Mouse (Mus musculus) lung, embryonic 15.5 days (tissue): ENCODE results near the gene Ubxn11. TPM values are rescaled to one million over a fixed set of nuclear protein-coding genes. Genes with fewer than 3 reads are reported as not detected.

Source experiments
- ATAC-seq: fragments of 200-750 bp; cut with Nextera tagmentation; 2 replicates; pipeline ENCODE4 v1.8.0; 2017; ENCODE audit warnings: moderate number of reproducible peaks, borderline replicate concordance; ENCODE audit not compliant: low FRiP score, low TSS enrichment; ENCODE audit errors: extremely low read depth
- H3K27ac ChIP-seq: fragments of 300-500 bp; sonication (generic); 2 replicates; pipeline ENCODE4 v1.5.1; 2015; ENCODE audit warnings: moderate library complexity, mild to moderate bottlenecking, inconsistent platforms
- H3K27me3 ChIP-seq: fragments of 300-500 bp; sonication (generic); 2 replicates; pipeline ENCODE4 v1.6.1; 2015; ENCODE audit warnings: inconsistent platforms
- H3K36me3 ChIP-seq: fragments of 300-500 bp; sonication (generic); 2 replicates; pipeline ENCODE4 v1.6.1; 2015; ENCODE audit warnings: inconsistent platforms
- H3K4me1 ChIP-seq: fragments of 300-500 bp; sonication (generic); 2 replicates; pipeline ENCODE4 v1.6.1; 2015; ENCODE audit warnings: inconsistent platforms
- H3K4me2 ChIP-seq: fragments of 300-500 bp; sonication (generic); 2 replicates; pipeline ENCODE4 v1.6.1; 2015; ENCODE audit warnings: inconsistent platforms, mild to moderate bottlenecking, moderate library complexity
- H3K4me3 ChIP-seq: fragments of 300-500 bp; sonication (generic); 2 replicates; pipeline ENCODE4 v1.5.1; 2015; ENCODE audit warnings: mild to moderate bottlenecking, inconsistent platforms
- H3K9ac ChIP-seq: fragments of 300-500 bp; sonication (generic); 2 replicates; pipeline ENCODE4 v1.6.1; 2015; ENCODE audit warnings: inconsistent platforms
- H3K9me3 ChIP-seq: fragments of 300-500 bp; sonication (generic); 2 replicates; pipeline ENCODE4 v1.6.1; 2016; ENCODE audit warnings: inconsistent platforms
- WGBS: fragments of 180-500 bp; shearing (Covaris S2); methylation state at CpG from one replicate; pipeline ENCODE4 v1.1.7; 2015; 5-methylcytosine and 5-hydroxymethylcytosine counted together
- polyA plus RNA-seq: library from polyadenylated mRNA; unstranded; fragments of >200 nt; fragmentation: Nextera tagmentation; extraction: Ambion mirVana; gene quantifications from 2 replicates; pipeline ENCODE4 v1.2.1, GENCODE M21; 2015

Gene Ubxn11
- polyA plus RNA-seq, 1 experiment from 2014 or later: 9.1 TPM

- H3K27me3 ChIP-seq: no peaks in the 10 kb centered on the region
- no peaks in the 10 kb centered on the region for H3K4me1 ChIP-seq
- WGBS: 67% methylated on average over 6 of the region's 6 CpGs
- H3K4me3 ChIP-seq: no peak overlapping the region
- no peak overlapping the region for H3K4me2 ChIP-seq
- H3K9ac ChIP-seq: no peak overlapping the region
- no peaks in the 10 kb centered on the region for H3K9me3 ChIP-seq
- ATAC-seq: no peak
- no peaks in the 10 kb centered on the region for H3K36me3 ChIP-seq
- H3K27ac ChIP-seq: no peak overlapping the region
Measured at GRCm38 (mm10) chr4:134092382-134093288, 9.7 kb upstream of the Ubxn11 start.

DNA sequence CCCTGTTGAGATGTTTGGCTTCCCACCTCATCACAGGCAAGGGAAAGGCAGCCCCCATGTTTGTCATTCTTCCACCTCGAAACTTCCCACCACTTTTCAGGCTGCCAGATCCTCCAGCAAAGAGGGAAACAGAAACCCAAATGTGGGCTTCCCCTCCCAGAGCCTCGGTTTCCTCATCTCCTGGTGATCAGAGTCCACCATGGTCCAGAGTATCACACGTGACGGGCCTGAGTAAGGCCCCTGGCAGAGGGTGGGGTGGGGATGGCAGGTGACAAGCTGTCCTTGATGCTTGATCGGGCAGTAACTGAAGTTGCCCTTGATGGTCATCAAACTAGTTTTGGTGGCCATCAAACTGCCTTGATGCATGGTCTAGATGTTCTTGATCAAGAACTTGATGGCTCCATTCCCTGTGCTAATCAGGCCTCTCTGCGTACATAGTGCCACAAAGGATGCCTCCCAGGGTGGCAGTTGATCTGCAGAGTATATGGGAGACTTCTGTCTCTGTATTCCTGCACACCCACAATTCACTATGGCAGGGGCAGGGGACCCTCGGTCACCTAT is 8.3 kb upstream of the Ubxn11 start:
- Histone ChIP-seq H3K9me3 (no peaks in the 10 kb centered on the region), H3K4me1 (no peaks in the 10 kb centered on the region), H3K27ac (no peak overlapping the region), H3K4me3 (no peak overlapping the region), H3K9ac (no peak overlapping the region), H3K4me2 (no peak overlapping the region), H3K36me3 (no peaks in the 10 kb centered on the region), H3K27me3 (no peaks in the 10 kb centered on the region)
- 74% methylated on average over 7 of the region's 7 CpGs for WGBS
- no peak for ATAC-seq

- Histone ChIP-seq H3K4me2 (no peak within 1 kb of the TSS), H3K9ac (no peak within 1 kb of the TSS), H3K36me3 (no peaks in the 10 kb centered on the region), H3K27ac (no peak within 1 kb of the TSS), H3K4me3 (no peak within 1 kb of the TSS), H3K4me1 (no peaks in the 10 kb centered on the region), H3K9me3 (no peaks in the 10 kb centered on the region), H3K27me3 (no peaks in the 10 kb centered on the region)
- ATAC-seq: no peak
- WGBS: 70% methylated on average over 3 of the region's 3 CpGs
Measured at GRCm38 (mm10) chr4:134094923-134095547, 7.3 kb upstream of the Ubxn11 start, which contains the start of gene Cd52. Gene Cd52 (minus strand): TSS chr4:134095082.

DNA sequence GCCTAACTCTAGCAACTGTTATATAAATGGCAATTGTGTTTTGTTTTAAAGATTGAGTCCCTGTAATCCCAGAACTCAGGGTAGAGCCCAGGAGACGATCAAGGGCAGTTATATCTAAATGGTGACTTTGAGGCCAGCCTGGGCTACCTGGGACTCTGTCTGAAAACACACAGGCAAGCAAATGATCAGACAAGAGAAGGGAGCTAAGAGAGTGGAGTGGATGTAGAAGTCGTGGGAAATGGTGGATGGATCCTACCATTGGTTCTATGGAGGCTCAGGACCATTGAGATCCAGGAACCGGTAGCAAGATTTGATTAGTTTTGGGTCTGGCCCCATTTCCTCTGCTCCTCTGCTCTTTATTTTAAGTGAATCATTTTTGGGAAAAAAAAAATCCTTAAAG is 6.2 kb upstream of the Ubxn11 start:
- ATAC-seq: no peak
- Histone ChIP-seq H3K9me3 (no peaks in the 10 kb centered on the region), H3K27me3 (no peaks in the 10 kb centered on the region), H3K4me2 (no peak overlapping the region), H3K4me1 (no peaks in the 10 kb centered on the region), H3K36me3 (no peaks in the 10 kb centered on the region), H3K9ac (no peak overlapping the region), H3K4me3 (no peak overlapping the region), H3K27ac (no peak overlapping the region)
- 82% methylated on average over 3 of the region's 3 CpGs for WGBS

DNA sequence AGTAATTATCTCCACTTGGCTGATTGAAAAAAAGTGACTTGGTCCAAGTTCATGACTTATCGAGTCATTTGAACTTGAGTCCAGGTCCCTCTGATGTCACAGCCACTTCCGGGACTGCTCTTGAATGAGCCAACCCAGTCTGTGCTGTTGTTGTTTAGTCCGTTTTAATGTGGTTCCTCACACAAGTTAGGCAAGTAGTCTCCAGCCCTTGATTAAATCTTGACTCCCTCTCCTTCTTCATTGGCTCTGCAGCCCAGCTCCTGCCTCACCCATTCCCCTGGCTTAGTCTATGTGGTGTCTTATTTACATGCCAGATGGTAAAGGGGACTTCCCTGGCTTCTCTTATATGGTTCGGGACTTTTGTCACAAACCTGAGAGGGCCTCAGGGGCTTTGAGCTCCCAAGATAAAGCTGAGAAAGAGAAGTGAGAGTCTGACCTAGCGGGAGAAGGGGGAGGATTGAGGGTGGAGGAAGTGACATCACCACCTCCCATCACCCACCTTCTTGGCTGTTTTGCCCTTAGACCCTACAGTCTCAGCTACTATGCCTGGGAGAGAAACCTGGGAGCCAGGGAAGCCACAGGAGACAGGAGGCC is 5.3 kb upstream of the Ubxn11 start:
- Histone ChIP-seq H3K9me3 (no peaks in the 10 kb centered on the region), H3K36me3 (no peaks in the 10 kb centered on the region), H3K4me1 (no peaks in the 10 kb centered on the region), H3K9ac (no peak overlapping the region), H3K4me2 (no peak overlapping the region), H3K27me3 (no peaks in the 10 kb centered on the region), H3K4me3 (no peak overlapping the region), H3K27ac (no peak overlapping the region)
- WGBS: 63% methylated on average over 5 of the region's 5 CpGs
- no peak for ATAC-seq

DNA sequence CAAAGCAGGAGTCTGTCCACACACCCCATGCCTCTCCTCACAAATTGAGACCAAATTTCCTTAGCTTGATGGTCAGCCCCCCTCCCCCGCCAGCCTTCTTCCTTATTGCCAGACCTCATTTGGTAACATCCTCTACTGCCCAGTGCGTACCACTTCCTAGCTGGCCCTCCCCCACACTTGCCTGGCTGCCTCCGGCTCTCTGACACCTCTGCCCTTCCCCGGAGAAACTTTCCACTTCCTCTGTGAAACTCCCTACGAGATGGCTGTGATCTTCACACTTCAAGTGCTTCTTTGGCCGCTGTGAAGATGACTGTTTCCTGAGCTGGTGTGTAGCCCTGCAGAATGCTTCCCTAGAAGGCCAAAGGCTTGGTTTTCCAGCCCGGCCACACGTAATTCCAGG is 3.7 kb upstream of the Ubxn11 start:
- Histone ChIP-seq H3K27me3 (no peaks in the 10 kb centered on the region), H3K27ac (no peak overlapping the region), H3K4me2 (no peak overlapping the region), H3K4me3 (no peak overlapping the region), H3K4me1 (peaks cover 6% of the 10 kb centered on the region), H3K9ac (no peak overlapping the region), H3K36me3 (no peaks in the 10 kb centered on the region), H3K9me3 (no peaks in the 10 kb centered on the region)
- WGBS: 34% methylated on average over 8 of the region's 8 CpGs
- no peak for ATAC-seq

GRCm38 (mm10) chr4:134100245-134100644 is 2.1 kb upstream of the Ubxn11 start:
- WGBS: 81% methylated on average over 4 of the region's 4 CpGs
- H3K27me3 ChIP-seq: no peaks in the 10 kb centered on the region
- no peak overlapping the region for H3K4me2 ChIP-seq
- H3K36me3 ChIP-seq: no peaks in the 10 kb centered on the region
- no peak overlapping the region for H3K9ac ChIP-seq
- no peaks in the 10 kb centered on the region for H3K9me3 ChIP-seq
- ATAC-seq: no peak
- no peak overlapping the region for H3K4me3 ChIP-seq
- H3K27ac ChIP-seq: no peak overlapping the region
- H3K4me1 ChIP-seq: peaks cover 6% of the 10 kb centered on the region

DNA sequence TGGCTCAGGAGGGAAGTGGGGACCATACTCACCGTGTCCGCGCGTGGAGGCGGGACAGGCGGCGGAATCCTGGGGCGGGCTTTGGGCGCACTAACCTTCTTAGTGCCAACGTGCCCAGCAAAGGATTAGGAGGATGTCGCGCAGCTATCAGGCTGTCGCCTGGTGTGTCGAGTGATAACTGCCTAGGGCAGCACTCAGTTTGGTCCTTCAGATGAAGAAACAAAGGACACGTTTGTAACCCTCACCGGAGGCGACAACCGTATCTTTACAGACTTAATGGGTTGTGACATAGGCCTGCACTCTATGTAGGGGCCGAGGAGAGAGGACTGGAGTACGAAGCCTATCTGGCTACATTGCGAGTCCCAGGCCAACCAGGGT is 361 bp downstream of the Ubxn11 start:
- Histone ChIP-seq H3K4me2 (peak overlapping the region; percentile 64), H3K4me1 (peaks cover 6% of the 10 kb centered on the region), H3K36me3 (no peaks in the 10 kb centered on the region), H3K27me3 (no peaks in the 10 kb centered on the region), H3K9me3 (no peaks in the 10 kb centered on the region), H3K4me3 (peak overlapping the region; percentile 64), H3K9ac (peak overlapping the region; percentile 58), H3K27ac (no peak overlapping the region)
- ATAC-seq: peak; percentile 36; the same call in 1 of the 2 replicates
- 4% methylated on average over 21 of the region's 21 CpGs for WGBS

DNA sequence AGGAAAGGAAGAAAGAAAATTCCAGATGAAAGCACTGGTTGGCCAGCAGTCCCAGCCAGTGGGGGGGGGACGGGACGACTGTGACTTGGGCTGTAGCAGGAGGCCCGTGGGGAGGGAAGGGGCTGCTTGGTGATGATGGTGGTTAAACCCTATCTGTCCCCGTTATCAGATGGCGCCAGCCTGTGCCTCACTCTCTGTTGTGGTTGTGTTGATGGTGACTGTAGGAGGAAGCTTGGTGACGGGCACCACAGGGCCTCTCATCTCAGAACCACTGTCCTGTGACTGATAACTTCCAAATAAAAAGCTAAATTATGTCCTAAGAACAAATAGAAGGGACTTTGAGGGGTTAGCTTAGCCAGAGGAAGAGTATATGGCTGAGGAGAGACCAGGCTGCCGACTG is 3.7 kb downstream of the Ubxn11 start:
- no peak overlapping the region for H3K9ac ChIP-seq
- H3K4me3 ChIP-seq: no peak overlapping the region
- ATAC-seq: no peak
- H3K4me1 ChIP-seq: peaks cover 6% of the 10 kb centered on the region
- 61% methylated on average over 7 of the region's 7 CpGs for WGBS
- no peak overlapping the region for H3K27ac ChIP-seq
- H3K9me3 ChIP-seq: no peaks in the 10 kb centered on the region
- no peaks in the 10 kb centered on the region for H3K27me3 ChIP-seq
- no peaks in the 10 kb centered on the region for H3K36me3 ChIP-seq
- H3K4me2 ChIP-seq: no peak overlapping the region

DNA sequence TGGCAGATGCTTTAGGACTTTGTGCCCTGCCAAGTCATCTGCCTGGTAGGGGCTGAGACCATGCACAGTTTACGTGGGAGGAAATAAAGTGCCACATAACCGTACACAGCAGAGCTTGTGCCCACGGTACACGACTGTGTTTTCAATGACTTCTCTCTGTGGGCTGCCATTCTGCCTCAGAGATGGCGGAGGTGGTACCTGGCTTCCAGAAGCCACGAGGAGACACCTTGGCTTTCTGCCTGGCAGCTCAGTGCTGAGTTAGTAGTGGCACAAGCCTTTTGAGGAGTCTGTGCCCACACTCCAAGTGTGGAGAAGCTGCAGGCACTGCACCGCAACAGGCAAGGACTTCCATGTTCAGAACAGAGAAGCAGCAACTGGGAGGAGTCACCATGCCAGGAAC is 5.4 kb downstream of the Ubxn11 start:
- Histone ChIP-seq H3K4me2 (no peak overlapping the region), H3K9ac (no peak overlapping the region), H3K4me1 (peaks cover 5% of the 10 kb centered on the region), H3K27ac (no peak overlapping the region), H3K9me3 (no peaks in the 10 kb centered on the region), H3K4me3 (no peak overlapping the region), H3K27me3 (no peaks in the 10 kb centered on the region), H3K36me3 (no peaks in the 10 kb centered on the region)
- 84% methylated on average over 7 of the region's 7 CpGs for WGBS
- no peak for ATAC-seq

DNA sequence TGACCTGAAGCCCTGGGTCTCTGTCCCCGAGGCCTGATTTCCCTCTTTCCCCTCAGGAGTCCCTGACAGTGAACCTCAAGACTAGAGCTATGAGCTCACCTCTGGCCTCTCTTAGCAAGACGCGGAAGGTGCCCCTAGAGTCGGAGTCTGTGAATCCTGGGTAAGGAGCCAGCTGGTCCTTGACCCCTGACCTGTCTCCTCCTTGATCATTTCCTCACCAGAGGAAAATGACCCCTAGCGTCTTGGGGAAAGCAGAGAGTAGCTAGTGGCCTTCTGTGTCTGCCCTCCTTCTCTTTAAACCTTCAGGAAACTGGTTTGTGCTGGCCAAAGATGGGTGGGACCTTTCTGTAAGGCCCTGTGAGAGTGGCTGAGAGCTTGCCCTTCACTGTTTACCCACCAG is 5.8 kb downstream of the Ubxn11 start:
- 23% methylated on average over 5 of the region's 5 CpGs for WGBS
- Histone ChIP-seq H3K27me3 (no peaks in the 10 kb centered on the region), H3K4me2 (no peak overlapping the region), H3K9ac (no peak overlapping the region), H3K4me1 (peaks cover under 1% of the 10 kb centered on the region; the same call in 1 of the 2 replicates), H3K36me3 (no peaks in the 10 kb centered on the region), H3K27ac (no peak overlapping the region), H3K4me3 (no peak overlapping the region), H3K9me3 (no peaks in the 10 kb centered on the region)
- ATAC-seq: no peak

DNA sequence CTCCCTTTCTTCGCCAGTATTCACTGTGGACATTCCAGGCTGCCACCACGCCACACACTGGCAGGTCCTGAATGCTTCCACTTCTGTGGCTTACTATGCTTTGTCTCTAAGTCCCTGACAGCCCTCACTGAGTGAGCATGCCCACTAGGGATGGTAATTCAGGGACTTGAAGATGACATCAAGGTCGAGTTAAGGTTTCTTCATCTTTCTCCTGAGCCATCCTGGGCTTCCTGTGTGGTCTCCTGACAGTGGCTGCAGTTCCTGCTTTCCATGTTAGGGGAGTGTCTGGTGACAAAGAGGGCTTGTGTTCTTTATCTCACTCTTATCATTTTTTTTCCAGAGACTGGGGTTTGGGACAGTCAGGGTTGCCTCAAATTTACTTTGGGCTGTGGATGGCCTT is 8.3 kb downstream of the Ubxn11 start:
- no peak for ATAC-seq
- Histone ChIP-seq H3K27me3 (no peaks in the 10 kb centered on the region), H3K27ac (no peak overlapping the region), H3K9me3 (no peaks in the 10 kb centered on the region), H3K4me2 (no peak overlapping the region), H3K4me3 (no peak overlapping the region), H3K4me1 (peaks cover 10% of the 10 kb centered on the region; the same call in 1 of the 2 replicates), H3K9ac (no peak overlapping the region), H3K36me3 (no peaks in the 10 kb centered on the region)
- 33% methylated on average over 3 of the region's 3 CpGs for WGBS
